Mouse (Mus musculus) midbrain, postnatal 0 days (tissue): ENCODE measurements around the gene Apba2. TPM values are rescaled to one million over a fixed set of nuclear protein-coding genes. Genes with fewer than 3 reads are reported as not detected.
A peak's percentile ranks its signal among the peaks of the same experiment; 100 is the strongest.

Experiments used
- ATAC-seq: fragments of 200-750 bp; cut with Nextera tagmentation; 2 replicates; pipeline ENCODE4 v1.8.0; 2017; ENCODE audit warnings: moderate number of reproducible peaks, mild to moderate bottlenecking, moderate TSS enrichment, moderate library complexity; ENCODE audit not compliant: low FRiP score
- DNase-seq: peaks from one replicate; pipeline ENCODE4 v3.0.0-alpha.2; 2015; ENCODE audit warnings: low spot score
- H3K27ac ChIP-seq: fragments of 300-500 bp; sonication (generic); 2 replicates; pipeline ENCODE4 v1.5.1; 2014; ENCODE audit warnings: low read depth, mild to moderate bottlenecking, low read length, mixed read lengths
- H3K27me3 ChIP-seq: fragments of 300-500 bp; sonication (generic); 2 replicates; pipeline ENCODE4 v1.6.1; 2014; ENCODE audit warnings: low read length, control low read depth, mixed read lengths; ENCODE audit not compliant: insufficient read depth
- H3K36me3 ChIP-seq: fragments of 300-500 bp; sonication (generic); 2 replicates; pipeline ENCODE4 v1.6.1; 2014; ENCODE audit warnings: low read length, control low read depth, mixed read lengths; ENCODE audit not compliant: insufficient read depth
- H3K4me1 ChIP-seq: fragments of 300-500 bp; sonication (generic); 2 replicates; pipeline ENCODE4 v1.6.1; 2014; ENCODE audit warnings: mild to moderate bottlenecking, control low read depth, antibody characterized with exemption, low read length, mixed read lengths; ENCODE audit not compliant: insufficient read depth
- H3K4me2 ChIP-seq: fragments of 300-500 bp; sonication (generic); 2 replicates; pipeline ENCODE4 v1.6.1; 2014; ENCODE audit warnings: low read depth, mild to moderate bottlenecking, low read length, mixed read lengths; ENCODE audit not compliant: poor library complexity, severe bottlenecking
- H3K4me3 ChIP-seq: fragments of 300-500 bp; sonication (generic); 2 replicates; pipeline ENCODE4 v1.5.1; 2014; ENCODE audit warnings: low read depth, mild to moderate bottlenecking, low read length, moderate library complexity
- H3K9ac ChIP-seq: fragments of 300-500 bp; sonication (generic); replicated peaks from 2 replicates; pipeline ENCODE4 v1.6.1; 2014; ENCODE audit warnings: mild to moderate bottlenecking, low read length, moderate library complexity, mixed read lengths; ENCODE audit not compliant: poor library complexity, severe bottlenecking
- H3K9me3 ChIP-seq: fragments of 300-500 bp; sonication (generic); 2 replicates; pipeline ENCODE4 v1.6.1; 2016; ENCODE audit warnings: low read length, control low read depth
- CTCF ChIP-seq: IDR thresholded peaks from 2 replicates; pipeline ENCODE4 v1.5.1; 2016; ENCODE audit warnings: antibody characterized with exemption, mild to moderate bottlenecking
- WGBS: fragments of 180-500 bp; shearing (Covaris S2); extraction: QIAGEN DNeasy Blood & Tissue Kit; methylation state at CpG from one replicate; pipeline ENCODE4 v1.1.7; 2014; 5-methylcytosine and 5-hydroxymethylcytosine counted together
- polyA plus RNA-seq: library from polyadenylated mRNA; unstranded; fragments of >200 nt; fragmentation: Nextera tagmentation; extraction: Ambion mirVana; gene quantifications from 2 replicates; pipeline ENCODE4 v1.2.1, GENCODE M21; 2015
- total RNA-seq: library from RNA; depleted of rRNA; stranded (reverse); fragments of >200 nt; gene quantifications from 2 replicates; pipeline ENCODE4 v1.2.3, GENCODE M21; 2014

Gene Apba2
- total and polyA plus RNA-seq, 2 experiments from 2014 or later = 199 to 374 TPM

DNA sequence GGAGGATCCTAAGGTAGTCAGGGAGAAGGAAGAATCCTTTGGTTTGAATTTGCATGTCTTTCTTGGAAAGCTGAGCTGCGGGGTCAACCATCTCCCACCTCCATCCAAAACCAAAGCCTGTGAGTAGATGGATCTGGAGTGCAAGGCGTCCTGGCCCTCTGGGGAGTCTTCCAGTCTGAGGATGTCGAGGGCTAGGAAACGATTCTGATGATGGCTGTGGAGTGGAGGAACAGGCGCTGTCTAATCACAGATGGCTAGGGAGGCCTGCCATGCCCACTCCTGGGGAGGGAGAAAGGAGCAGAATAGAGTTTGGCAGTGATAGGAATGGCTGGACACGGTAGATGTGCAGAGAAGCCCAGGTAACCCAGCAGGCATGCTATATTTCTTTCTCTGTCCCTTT, 129.6 kb downstream of the Apba2 start:
- TF ChIP-seq CTCF = no peak
- H3K4me3 ChIP-seq = no peak overlapping the region
- H3K27ac ChIP-seq = 0 out of 2 replicates have a peak overlapping the region, but pooled peaks have one; percentile 32
- 65% methylated on average over 6 of the region's 6 CpGs for WGBS
- DNase-seq = no peak
- peaks cover 27% of the 10 kb centered on the region for H3K4me1 ChIP-seq
- no peaks in the 10 kb centered on the region for H3K36me3 ChIP-seq
- H3K9ac ChIP-seq = no peak overlapping the region
- no peak for ATAC-seq
- H3K4me2 ChIP-seq = no peak overlapping the region
- no peaks in the 10 kb centered on the region for H3K27me3 ChIP-seq
- H3K9me3 ChIP-seq = no peaks in the 10 kb centered on the region

DNA sequence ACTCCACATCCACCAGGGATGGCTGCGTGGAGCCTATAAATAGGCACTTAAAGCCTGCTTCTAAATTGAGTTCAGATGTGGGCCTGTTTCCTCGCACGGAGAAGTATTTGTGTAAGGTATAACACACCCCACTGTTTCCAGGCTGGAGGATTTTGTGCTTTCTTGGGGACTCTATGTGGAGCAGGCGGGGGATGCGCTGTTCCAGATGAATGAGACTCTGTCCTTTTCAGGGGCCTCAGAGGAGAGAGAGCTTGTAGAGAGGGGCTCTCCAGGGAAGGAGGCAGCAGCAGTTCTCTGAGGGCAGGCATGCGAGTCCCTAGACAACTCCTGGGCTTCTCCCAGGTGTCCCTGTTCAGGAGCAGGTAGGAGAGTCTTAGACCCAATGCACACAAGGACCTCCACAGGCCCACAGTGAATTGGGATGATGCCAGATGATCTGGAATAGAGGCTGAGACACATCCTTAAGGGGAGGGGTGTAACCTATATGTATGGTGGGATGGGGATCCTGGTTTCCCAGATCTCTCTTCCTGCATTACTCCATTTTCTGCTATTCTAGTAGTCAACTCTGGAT, 130.4 kb downstream of the Apba2 start:
- H3K27ac ChIP-seq = no peak overlapping the region
- ATAC-seq = no peak
- WGBS = 44% methylated on average over 6 of the region's 6 CpGs

DNA sequence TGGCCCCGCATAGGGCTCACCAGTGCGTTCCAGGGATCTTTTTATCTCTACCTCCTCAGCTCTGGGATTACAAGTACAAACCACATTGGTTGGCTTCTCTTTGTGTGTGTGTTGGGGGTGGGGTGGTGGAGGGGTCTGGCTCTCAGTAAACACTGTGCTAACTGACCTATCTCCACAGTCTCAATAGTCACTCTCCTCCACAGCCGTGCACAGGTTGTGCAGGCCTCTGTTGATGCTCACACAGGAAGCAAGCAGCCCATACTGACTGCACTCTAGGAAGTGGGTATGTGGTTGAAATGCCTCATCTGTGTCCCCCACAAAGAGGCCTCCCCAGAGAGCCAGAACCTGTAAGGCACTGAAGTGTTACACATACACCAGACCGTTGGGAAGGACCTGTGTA, 131.7 kb downstream of the Apba2 start:
- H3K9ac ChIP-seq = no peak overlapping the region
- H3K27me3 ChIP-seq = no peaks in the 10 kb centered on the region
- no peak for TF ChIP-seq CTCF
- H3K4me3 ChIP-seq = no peak overlapping the region
- H3K9me3 ChIP-seq = no peaks in the 10 kb centered on the region
- 0 out of 2 replicates have a peak overlapping the region, but pooled peaks have one; percentile 18 for H3K27ac ChIP-seq
- WGBS = 44% methylated on average over 4 of the region's 4 CpGs
- no peaks in the 10 kb centered on the region for H3K36me3 ChIP-seq
- DNase-seq (no peak), ATAC-seq (no peak)
- H3K4me2 ChIP-seq = no peak overlapping the region
- peaks cover 23% of the 10 kb centered on the region for H3K4me1 ChIP-seq

More for the DNA sequence above, 130.4 kb downstream of the Apba2 start:
- Histone ChIP-seq H3K36me3 (no peaks in the 10 kb centered on the region), H3K9me3 (no peaks in the 10 kb centered on the region), H3K4me2 (no peak overlapping the region), H3K4me3 (no peak overlapping the region), H3K4me1 (peaks cover 27% of the 10 kb centered on the region), H3K9ac (no peak overlapping the region), H3K27me3 (no peaks in the 10 kb centered on the region)
- DNase-seq = peak; percentile 24
- no peak for TF ChIP-seq CTCF

DNA sequence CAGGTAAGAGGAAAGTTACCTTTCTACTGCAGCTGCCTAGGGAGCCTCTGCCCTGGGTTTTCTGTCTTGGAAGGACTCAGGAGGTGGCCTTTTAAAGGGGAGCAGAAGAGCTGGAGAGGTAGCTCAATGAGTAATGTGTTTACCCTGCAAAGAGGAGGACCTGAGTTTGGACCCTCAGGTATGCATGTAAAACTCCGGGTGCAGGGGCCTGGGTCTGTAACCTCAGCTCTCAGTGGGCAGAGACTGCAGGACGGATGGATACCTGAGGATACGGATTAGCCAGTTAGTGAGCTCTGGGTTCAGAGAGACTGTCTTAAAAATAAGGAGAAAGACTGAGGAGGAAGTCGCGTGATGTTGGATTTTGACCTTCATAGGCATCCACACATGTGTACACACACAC, 132.4 kb downstream of the Apba2 start:
- peak overlapping the region; percentile 18; the same call in 1 of the 2 replicates for H3K27ac ChIP-seq
- DNase-seq (no peak), ATAC-seq (no peak)
- WGBS = 63% methylated on average over 5 of the region's 5 CpGs
- no peak overlapping the region for H3K4me2 ChIP-seq
- H3K4me3 ChIP-seq = no peak overlapping the region
- H3K4me1 ChIP-seq = peaks cover 20% of the 10 kb centered on the region
- H3K36me3 ChIP-seq = no peaks in the 10 kb centered on the region
- H3K9ac ChIP-seq = no peak overlapping the region
- no peaks in the 10 kb centered on the region for H3K27me3 ChIP-seq
- H3K9me3 ChIP-seq = no peaks in the 10 kb centered on the region
- no peak for TF ChIP-seq CTCF

DNA sequence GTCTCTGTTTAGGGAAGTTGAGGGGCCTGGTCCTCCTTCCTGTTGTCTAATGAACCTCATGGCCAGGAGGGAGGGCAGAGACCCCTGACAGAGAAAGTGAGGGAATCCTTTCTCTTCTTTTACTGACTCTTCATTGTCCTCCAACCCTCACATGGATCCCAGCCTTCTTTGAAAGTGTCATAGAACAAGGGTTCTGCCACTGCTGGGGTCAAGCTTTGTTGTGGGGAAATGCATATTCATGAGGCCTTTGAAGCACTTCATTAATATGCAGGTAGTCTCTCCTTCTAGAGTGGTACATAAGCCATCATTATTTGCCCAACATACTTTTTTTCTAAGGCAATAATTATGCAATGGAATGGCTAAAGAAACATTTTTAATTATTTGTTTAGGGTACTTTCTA, 133.0 kb downstream of the Apba2 start:
- ATAC-seq = 0 out of 2 replicates have a peak, but pooled peaks have one; percentile 28
- Histone ChIP-seq H3K4me1 (peaks cover 20% of the 10 kb centered on the region), H3K9ac (no peak overlapping the region), H3K4me2 (no peak overlapping the region), H3K4me3 (no peak overlapping the region), H3K27ac (no peak overlapping the region), H3K36me3 (no peaks in the 10 kb centered on the region), H3K9me3 (no peaks in the 10 kb centered on the region), H3K27me3 (no peaks in the 10 kb centered on the region)
- TF ChIP-seq CTCF = no peak
- DNase-seq = peak; percentile 55

DNA sequence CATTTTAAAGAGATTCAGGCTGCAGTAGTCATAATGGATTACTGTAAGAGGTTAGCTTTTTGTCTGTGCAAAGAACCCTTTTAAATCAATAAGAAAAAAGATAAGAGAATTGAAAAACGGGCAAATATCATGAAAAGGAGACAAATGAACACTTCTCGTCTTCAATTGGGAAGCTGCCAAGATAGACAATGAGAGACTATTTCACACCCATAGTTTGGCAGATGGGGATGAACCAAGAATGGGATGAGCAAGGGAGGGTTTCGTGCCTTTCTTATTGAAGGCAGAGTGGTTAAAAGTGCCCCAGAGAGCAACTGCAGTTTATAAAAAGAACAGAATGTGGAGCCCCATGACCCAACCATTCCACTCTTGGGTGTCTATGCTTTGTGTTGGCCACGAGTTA, 137.4 kb downstream of the Apba2 start:
- H3K36me3 ChIP-seq = no peaks in the 10 kb centered on the region
- TF ChIP-seq CTCF = no peak
- no peak overlapping the region for H3K4me2 ChIP-seq
- ATAC-seq = no peak
- no peak for DNase-seq
- no peaks in the 10 kb centered on the region for H3K4me1 ChIP-seq
- no peak overlapping the region for H3K9ac ChIP-seq
- WGBS = 73% methylated on average over 4 of the region's 4 CpGs
- no peak overlapping the region for H3K27ac ChIP-seq
- H3K27me3 ChIP-seq = no peaks in the 10 kb centered on the region
- no peak overlapping the region for H3K4me3 ChIP-seq
- H3K9me3 ChIP-seq = no peaks in the 10 kb centered on the region
